Mouse (Mus musculus): ENCODE measurements around the gene Aqp3.
"Not testable (repeated sequence)": the region's sequence is repeated elsewhere in the genome, so short reads cannot be mapped to it uniquely, and the experiment has no call there.

Aqp3 gene

DNA sequence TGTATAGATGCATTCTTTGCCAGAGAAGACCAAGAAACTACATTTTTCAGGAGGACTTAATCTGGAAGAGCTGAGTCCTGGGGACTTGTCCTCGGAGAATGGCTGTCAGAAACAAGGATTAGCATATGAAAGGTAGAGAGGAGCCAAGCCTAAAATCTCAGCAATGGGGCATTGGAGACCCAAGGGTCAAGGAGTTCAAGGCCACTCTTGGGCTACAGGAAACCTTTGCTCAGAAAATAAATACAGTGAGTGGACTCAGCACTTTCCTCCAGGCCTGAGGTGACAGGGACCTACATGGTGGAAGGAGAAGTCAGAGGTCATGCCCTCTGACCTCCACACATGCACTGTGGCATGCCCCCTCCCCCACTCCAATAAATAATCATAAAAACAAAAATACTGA is 3.0 kb upstream of the Aqp3 start:
- DNase-seq = no peak

DNA sequence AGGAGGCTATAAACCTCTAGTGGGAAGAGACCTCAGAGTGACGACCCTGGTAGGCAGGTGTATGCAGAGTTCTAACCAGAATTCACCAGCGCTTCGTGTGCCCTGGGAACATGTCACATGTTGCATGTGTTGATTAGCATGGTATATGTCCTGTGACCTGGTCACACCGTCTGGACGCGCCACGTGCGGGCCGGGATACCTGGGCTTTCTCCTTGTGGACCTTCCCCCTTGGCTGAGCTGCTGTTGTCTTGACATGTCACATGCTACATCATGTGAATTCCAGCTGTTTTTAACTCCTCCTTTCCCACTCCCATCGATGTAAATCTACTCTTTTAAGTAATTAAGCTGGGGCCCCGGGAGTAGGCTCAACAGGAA is 581 bp upstream of the Aqp3 start:
- no peak for DNase-seq

DNA sequence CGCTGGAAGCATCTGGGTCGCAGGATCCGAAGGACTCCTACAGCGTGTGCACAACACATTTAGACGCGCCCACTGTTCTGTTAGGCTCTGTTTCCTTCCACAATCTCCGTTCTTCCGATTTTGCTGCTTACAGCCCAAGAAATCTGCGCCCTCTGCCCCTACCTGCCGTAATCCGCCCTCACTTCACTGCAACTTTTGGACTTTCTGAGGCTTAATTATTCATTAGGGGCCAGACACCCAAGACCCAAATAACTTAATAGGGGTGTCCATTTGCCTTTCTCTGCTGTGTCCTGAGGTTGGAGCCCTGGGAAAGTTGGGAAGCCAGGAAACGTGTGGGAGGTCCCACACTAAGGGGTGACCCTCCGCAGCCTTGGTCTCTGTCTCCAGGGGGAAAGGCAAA is 602 bp downstream of the Aqp3 start:
- DNase-seq = no peak

DNA sequence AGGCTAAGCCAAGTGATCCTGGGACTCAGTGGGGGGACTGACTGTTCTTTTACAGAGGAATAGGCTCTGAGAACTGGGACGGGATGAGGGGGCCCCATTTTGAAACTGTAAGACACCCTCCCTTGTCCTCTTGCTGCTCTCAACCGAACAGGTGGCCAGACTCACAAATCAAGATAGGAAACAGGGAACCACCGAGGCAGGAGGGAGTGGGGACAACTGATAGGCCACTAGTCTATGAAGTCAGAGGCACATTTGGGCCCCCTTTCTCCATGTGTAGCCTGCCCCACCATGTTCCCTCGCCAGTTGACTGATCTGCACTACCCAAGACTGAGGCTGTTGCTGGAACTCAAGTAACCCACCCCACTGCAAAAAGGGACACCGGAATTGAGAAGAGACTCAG is 1.2 kb downstream of the Aqp3 start:
- no peak for DNase-seq

DNA sequence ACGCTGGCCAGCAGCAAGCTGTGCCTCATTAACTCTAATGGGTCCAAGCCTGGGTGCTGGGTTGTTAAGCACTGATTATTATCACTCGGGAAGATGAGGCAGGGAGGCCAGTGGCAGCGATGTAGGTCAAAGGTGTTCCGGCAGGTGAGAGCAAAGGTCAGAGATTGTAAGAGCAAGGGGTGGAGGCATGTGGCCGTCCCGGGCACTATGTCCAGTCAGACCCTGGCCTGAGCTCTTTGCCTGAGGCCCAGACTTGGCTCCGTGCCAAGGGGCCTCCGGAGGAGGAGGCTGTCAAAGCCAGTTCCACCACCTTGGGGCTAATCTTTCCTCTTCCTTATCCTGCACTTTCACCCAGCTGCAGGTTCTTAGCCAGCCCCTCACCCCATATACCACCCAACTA is 1.8 kb downstream of the Aqp3 start:
- DNase-seq = no peak

DNA sequence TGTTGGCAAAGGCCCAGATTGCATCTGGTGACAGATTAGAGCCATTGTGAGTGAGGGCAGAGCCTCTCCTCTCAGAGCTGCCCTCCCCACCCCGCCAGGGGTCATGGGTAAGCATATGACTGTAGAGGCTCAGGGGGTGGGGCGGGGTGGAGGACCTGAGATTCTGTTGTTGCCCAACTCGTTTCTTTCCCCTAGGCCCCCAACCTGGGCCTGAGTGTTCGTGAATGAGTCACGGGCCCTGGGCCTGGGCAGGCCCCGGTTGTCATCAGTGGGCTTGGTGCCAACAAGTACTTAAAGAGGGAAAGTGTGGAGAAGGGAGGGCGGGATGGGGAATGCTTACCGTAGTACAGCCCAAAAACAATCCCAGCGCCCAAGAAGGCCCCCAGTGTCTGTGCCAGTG is 3.6 kb downstream of the Aqp3 start:
- no peak for DNase-seq

DNA sequence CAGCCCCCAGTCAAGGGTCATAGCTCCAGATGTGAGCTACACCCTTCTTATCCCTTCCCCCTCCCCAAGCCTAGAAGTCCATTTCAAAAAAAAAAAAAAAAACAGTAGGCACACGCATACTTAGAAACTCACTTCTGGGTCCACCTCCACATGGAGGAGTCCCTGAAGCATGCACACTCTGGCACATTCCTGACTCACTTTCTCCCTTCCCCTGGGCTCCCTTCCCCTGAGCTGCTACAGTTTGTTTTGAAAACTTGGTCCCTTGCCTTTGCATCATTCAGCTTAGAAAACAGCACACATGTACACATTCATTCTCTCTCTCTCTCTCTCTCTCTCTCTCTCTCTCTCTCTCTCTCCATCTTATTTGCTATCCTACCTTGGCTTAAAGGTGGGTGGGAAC is 5.0 kb downstream of the Aqp3 start:
- DNase-seq = no peak

DNA sequence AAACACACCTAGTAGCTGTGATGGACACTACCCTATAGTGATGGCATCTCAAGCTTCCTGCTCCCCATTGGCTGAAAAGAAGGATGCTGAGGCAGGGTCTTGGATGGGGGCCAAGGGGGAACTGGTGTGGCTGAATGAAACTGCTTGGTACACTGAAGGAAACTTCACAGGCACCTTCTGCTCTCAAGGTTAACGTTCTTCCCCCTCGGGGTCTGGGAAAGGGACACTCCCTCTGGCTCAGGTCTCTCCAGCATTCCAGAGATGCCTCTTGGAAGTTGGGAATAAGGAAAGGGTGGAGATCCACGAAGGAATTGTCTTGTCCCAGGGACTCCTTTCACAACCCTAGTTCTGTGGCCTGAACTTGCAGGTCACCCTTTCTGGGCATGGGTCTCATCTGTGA is 6.6 kb downstream of the Aqp3 start:
- DNase-seq = no peak

DNA sequence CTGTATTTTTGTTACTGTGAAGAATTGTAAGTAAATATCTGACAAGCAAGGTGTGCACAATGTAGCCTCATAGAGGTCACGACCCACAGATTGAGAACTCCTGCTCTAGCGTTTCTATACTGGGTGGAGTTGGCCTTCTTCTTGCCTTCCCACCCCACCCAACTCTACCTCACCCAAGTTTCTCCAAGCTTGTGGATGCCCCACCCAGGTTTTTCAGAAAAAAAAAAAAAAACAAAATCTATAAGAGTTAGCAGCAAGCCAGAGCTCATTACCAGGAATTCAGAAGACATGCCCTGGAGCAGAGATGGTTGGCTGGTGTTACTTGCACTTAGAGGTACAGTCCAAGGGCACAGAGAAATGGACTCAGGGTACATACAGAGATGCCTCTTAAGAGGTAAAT is 8.3 kb downstream of the Aqp3 start:
- DNase-seq = no peak

DNA sequence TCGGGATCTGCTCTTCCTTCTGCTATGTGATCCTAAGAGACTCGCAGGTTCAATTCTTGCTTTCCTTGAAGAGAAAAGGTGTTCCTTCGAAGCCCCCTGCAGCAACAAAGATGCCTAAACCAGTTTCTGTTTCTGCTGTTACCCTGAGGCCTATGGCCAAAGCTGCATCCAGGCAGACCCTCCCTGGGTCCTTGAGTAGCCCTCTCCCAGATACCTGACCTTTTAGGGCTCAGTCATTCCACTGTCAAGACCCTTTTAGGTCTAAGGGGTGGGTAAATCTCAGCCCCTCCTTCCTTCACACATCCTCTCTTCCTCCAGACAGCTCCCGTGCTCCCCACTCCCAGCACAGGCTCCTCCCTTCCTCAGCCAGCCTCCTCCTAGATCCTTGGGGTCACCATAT is 8.8 kb downstream of the Aqp3 start:
- DNase-seq = no peak

DNA sequence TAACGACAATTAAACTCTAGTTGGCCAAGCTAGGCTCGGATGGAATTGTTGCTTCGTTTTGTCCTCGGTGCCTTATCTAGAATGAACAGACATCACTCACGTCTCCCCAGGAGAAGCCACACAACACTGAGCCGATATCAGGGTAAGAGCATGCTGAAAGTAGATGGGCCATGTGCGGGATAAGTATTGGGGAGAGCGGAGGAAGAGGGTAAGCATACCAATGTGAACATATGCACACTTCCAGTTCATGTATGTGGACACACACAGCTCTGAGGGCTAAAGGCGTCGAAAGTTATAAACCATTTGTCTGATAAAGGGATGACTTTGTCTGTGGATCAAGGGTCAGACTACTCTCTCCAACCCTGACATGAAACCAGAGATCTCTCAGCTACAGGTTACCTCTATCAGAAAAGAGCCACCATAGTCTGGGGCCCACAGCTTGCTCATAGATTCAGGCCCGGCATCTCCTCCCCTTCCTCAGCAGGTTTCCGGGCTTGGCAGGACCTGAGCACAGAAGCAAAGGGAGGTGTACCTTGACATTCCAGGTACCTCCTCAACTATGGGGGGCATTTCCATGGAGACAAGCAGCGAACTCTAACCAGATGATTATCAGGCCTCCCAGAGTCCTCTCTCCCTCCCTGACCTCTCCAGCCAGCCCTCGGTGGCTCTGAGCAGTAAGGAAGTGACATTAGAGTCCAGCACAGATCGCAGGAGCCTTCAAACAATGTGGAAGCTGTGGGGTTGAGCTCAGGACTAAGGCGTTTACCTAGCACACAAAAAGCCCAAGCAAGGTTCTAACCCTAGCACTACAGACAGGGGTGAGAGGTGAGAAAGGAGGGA is 10.3 kb downstream of the Aqp3 start:
- no peak for DNase-seq

DNA sequence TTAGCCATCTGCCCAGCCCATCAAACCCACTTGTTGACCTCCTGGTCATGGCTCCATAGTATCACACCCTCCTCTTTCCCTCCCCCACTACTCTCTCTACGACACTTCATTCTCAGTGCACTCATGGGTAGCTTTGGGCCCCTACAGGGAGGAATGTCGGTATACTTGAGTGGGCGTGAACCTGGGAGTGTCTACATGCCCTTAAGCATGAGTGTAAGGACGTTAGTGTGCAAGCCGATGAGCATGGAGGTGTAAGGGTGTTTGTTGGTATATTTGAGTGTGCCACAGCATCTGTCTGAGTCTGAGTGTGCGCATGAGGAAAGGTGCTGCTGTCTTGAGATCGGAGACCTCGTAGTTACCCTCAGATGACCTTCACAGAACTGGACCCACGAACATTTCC is 11.0 kb downstream of the Aqp3 start:
- no peak for DNase-seq

DNA sequence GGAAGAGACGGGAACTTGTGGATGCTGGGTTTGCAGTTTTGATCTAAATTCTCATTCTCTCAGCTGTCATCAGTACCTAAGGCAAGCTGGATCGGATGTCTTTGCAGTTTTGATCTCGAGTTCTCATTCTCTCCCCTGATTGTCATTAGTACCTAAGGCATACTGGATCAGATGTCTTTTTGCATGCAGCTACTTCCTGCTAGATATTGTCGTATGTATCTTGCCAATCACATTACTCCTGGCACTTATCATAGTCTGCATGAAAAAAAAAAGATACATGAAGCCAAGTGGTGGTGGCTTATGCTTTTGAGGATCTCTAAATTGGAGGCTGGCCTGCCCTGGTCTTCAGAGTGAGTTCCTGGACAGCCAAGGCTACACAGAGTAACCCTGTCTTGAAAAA is 13.2 kb downstream of the Aqp3 start:
- DNase-seq = no peak

DNA sequence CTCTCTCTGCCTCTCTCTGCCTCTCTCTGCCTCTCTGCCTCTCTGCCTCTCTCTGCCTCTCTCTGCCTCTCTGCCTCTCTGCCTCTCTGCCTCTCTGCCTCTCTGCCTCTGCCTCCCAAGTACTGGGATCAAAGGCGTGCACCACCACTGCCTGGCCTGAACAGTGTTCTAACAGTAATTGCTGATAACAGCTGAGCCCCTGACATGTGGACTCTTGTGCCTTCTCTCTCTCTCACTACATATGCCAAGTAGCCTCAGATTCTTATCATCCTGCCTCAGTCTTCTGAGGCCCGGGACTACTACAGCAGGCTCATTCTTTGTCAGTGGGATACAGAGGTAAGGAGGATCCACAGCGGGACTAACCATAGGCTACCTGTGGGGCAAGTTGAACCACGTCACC is 15.2 kb downstream of the Aqp3 start:
- not testable (repeated sequence) for DNase-seq

DNA sequence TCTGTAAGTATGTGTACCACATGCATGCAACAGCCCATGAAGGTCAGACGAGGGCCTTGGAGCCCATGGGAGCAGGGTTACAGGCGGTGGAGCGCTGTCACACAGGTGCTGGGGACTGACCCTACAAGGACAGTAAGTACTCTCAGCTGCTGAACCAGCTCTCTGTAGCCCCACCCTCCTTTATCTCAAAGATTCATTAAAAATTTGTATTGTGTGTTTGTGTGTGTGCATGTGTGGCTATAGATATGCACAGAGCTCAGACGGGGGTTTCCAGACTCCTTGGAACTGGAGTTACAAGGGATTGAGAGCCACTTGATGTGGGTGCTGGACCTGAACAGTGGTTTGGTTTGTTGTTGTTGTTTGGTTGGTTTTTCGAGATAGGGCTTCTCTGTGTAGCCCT is 16.2 kb downstream of the Aqp3 start:
- no peak for DNase-seq

DNA sequence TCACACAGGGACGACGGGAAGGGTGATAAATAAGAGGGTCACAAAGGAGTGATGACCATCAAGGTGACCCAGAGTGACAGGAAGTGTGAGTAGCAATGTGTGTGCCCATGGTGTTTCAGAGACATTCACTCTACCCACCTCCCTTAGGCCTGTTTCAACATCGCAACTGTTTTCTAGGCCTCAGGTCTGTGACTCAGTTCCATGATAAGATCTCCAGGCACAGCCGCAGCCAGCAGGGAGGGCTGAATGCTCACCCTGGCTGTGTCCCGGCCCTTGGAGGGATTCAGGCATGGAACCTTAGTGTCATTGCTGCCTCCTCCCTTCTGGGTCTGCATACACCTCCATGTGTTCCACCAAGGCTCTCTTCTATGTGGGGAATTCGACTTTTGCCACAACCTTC is 19.3 kb downstream of the Aqp3 start:
- no peak for DNase-seq

DNA sequence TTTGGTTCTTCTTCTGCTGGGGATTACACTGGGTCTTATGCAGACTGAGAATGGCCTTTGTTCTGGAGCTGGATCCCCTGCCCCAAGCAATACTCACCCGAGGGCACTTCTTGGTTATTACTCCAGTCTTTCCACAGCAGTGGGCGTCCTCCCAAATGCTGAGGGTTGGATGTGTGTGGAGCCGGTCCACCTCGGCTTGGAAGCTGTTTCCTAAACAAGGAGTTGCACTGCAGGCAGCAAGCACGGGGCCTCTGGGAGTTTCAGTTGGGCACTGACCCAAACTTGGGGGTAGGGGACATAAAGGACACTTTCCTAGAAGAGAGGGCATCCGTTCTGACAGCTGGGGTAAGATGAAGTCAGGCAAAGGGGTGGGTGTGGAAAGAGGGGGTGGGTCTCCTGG is 23.5 kb downstream of the Aqp3 start:
- DNase-seq = no peak

DNA sequence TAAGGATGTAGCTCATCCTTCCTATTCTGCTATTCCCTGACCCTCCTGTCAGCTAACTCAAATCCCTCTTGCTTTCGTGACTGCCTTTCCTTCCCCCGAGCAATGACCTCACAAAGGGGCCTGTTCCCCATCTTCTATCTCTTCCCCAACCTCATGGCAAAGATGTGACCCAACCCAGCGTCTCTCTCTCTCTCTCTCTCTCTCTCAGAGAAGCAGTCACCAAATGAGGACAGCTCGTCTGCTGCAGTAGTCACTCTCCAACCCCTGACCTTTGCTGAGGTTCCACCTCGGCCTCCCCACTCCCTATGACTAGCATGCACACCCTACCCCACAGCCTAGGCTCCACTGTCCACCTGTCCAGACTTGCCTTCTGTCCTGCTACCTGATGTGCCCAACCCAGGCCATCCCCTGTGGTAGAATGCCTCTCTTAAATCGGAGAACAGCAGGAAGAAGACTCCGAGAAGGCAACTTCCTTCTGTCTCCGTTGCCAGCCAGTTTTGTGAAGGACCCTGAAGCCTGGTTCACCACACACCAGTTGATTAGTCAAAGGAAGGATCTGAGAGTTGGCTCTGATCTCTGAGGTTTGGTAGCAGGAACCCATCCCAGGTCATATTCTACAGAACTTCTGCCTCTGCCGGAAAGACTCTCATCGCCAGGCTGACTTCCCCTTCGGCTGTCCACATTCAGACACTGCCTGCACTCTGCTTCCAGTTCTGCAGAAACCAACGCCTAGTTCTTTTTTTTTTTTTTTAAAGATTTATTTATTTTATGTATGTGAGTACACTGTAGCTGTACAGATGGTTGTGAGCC is 24.8 kb downstream of the Aqp3 start:
- no peak for DNase-seq

DNA sequence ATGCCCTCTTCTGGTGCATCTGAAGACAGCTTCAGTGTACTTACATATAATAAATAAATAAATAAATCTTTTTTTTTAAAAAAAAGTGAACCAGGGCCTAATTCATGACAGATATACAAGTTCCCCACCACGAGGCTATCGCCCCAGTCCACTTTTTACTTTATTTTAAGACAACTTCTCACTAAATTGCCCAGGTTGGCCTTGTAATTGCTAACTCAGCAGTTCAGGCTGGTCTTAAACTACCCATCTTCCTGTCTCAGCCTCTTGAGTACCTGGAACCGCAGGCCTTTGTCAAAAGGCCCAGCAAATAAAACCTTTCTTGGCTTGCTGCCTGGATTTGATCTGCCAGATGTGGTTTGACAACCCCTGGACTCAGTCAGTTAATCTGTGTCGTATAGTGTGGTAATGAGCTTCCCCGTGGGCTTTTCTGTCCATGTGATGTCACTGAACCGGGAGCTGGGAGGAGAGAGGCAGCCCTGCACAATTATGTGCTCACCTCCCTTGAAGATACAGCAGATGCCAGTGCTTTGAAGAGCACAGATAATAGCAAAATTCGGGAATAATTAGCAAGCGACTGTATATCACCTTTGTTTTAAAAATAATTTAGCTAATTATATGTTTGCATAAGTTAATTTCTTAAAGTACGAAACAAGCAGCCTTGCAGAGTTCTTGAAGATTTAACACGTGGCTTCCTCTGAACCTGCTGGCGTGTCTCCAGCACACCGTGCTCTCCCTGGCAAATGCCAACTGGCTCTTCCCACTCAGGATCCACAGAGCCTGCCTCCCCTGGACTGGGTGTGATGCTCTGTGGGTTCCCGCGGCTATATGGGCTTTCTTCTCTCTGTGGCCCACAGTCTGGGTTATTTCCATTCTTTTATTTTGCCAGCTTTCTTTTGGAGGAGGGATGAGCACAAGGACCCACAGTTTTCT is 26.2 kb downstream of the Aqp3 start:
- DNase-seq = peak; percentile 25

DNA sequence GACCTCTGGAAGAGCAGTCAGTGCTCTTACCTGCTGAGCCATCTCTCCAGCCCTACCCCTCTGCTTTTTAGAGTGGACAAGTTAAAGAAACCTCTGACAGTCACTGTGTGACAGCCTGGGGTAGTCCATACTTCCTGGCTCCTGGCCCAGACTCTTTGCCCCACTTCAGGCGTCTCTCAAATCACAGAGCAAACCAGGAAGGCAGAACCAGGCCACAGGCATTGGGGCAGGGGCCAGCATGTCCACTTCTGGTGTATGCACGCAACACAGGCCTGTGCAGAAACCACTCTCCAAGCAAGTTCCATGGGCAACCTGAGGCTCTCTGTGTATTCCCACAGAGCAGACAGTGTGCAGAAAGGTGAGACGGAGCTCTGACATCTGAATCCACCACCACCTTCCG is 32.8 kb downstream of the Aqp3 start:
- DNase-seq = no peak

DNA sequence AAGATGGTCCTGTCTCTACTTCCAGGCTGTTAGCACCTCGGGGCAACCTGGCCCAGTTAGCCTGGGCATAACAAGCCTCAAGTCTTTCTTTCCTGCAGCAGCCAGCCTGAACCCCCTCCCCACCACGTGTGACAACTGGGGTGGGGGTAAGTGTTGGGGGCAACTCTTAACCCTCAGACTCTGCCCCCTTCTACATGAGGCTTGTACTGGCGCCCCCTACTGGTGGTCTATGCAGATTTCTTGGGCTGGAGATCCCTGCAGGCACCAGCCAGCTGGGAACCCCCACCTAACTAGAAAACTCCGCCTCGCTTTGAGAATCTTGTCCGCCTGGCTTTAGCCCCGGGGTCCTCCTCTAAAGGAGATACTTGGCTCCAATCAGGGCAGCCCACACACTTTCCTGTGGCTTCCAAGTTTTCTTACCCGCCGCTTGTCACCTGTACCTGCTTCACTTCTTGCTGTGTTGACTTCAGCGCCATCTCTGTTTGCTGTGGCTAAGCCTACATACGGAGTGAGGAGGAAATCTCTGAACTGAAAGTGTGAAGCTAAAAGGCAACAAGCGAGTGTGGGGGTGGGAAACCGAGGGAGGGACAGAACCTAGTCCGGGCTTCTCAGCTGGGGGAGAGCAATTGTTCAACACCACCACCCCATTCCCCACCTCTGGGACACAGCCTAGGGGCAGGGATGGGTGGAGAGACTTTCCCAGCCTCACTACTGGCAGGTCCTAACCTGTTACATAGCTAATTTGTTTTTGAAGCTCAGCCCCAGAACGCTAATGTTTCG is 33.9 kb downstream of the Aqp3 start:
- no peak for DNase-seq

DNA sequence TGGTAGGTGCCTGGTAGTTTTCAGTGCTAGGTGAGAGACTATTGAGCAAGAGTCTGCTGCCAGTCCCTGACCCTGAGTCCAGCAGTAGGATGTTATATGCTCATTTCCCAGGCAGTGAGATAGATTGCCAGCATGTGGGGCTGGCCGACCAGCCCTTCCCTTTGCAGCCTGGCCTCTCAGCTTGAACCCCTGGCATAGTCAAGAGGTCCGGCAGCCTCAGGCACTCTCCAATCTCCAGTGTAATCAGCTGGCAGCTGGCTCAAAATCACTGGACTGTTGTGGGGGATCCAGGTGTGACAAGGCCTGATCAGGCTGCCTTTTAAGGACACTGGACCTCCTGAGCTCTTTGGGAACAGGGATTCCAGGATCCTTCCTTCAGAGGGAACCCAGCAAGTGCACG is 34.6 kb downstream of the Aqp3 start:
- no peak for DNase-seq

DNA sequence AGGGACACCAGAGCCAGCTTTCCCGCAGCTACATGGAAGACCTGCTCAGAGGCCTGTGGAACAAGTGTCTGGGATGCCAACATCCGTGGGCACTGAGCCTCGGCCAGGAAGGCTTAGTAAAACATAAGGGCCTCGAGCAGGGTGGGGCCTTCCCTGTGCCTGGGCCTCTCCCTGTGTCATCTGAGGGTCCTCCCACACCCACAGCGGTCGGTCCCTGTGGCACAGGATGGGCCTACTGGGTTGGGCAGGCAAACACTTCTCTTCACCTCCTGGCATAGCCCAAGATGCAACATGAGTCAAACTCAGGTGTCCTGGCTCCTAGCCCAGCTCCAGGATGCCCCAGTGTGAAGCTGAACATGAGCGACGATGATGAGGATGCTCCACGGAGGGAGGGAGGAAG is 40.6 kb downstream of the Aqp3 start:
- DNase-seq = peak; percentile 30

All from cerebellum, adult 8-10 months (tissue).